Mouse (Mus musculus) lung, adult 2 months (tissue): ENCODE results near the gene Spata21.

Experiments
- CTCF ChIP-seq: fragments of 200-500 bp; IDR thresholded peaks from 2 replicates; pipeline ENCODE4 v1.5.1; 2011; ENCODE audit warnings: mild to moderate bottlenecking, low read length, control low read depth; ENCODE audit not compliant: insufficient read depth
- POLR2A ChIP-seq: fragments of 200-500 bp; IDR thresholded peaks from 2 replicates; pipeline ENCODE4 v1.6.1; 2011; ENCODE audit warnings: low read depth, mild to moderate bottlenecking, control low read depth, low read length, borderline replicate concordance; ENCODE audit errors: extremely low read depth

DNA sequence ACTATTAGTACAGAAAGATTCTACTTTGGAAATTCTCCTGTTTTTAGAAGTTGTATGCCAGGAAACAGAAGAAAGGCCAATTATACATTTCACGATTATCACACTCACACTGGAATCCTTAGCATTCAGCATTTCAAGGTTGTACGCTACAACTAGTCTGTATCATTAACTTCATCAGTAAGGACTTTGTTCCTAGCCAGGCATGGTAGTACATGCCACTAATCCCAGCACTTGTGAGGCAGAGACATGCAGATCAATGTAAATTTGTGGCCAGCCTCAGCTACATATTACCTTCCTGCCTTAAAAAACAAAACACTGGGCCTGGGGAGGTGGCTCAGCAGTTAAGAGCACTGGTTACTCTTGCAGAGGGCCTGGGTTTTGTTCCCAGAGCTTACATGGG, 70.5 kb downstream of the Spata21 start:
- no peak for TF ChIP-seq CTCF
- TF ChIP-seq POLR2A = no peak
